Mouse (Mus musculus): ENCODE measurements at regions not wholly inside any gene's neighbourhood (a gene's known extent, or its start where the extent isn't known, plus 50 kb on each side); places are given as distances from the start of the nearest gene placed in this dataset.

GRCm38 (mm10) chr4:106148866-106149265 lies 167.1 kb upstream of the Usp24 start:
- no peaks in the 10 kb centered on the region for H3K36me3 ChIP-seq (ENCODE audit: control insufficient read depth, insufficient read depth)
- H3K79me2 ChIP-seq (ENCODE audit: control insufficient read depth, insufficient read depth) = no peaks in the 10 kb centered on the region
- no peak overlapping the region for H3K4me2 ChIP-seq (ENCODE audit: low read depth)
- no peak overlapping the region for H3K4me3 ChIP-seq
- H3K27me3 ChIP-seq (ENCODE audit: control insufficient read depth, insufficient read depth, insufficient read length) = no peaks in the 10 kb centered on the region
- TF ChIP-seq MAX (IDR thresholded peaks at IDR 0.05; ENCODE audit: low read depth) = no peak
- TF ChIP-seq POLR2A (IDR thresholded peaks at IDR 0.05; ENCODE audit: insufficient read length, low read depth) = no peak
- TF ChIP-seq USF1 (IDR thresholded peaks at IDR 0.05; ENCODE audit: low read depth) = no peak
- TF ChIP-seq CEBPB (IDR thresholded peaks at IDR 0.05; ENCODE audit: insufficient read depth, poor library complexity, severe bottlenecking) = no peak
- TF ChIP-seq TCF12 (IDR thresholded peaks at IDR 0.05; ENCODE audit: insufficient read depth, poor library complexity, severe bottlenecking) = no peak
- no peak for TF ChIP-seq MYOG (IDR thresholded peaks at IDR 0.05; ENCODE audit: control insufficient read depth in 1 of 3, insufficient read depth in 1 of 3, insufficient read length in 2 of 3, low read depth in 2 of 3)
- TF ChIP-seq TCF3 (IDR thresholded peaks at IDR 0.05; ENCODE audit: insufficient read length, low read depth) = no peak
- TF ChIP-seq POLR2AphosphoS2 (IDR thresholded peaks at IDR 0.05; ENCODE audit: insufficient read length, low read depth) = no peak
- TF ChIP-seq MYOD1 (IDR thresholded peaks at IDR 0.05; ENCODE audit: control insufficient read depth in 1 of 3, insufficient read length in 2 of 3, low read depth in 2 of 3) = no peak
- no peak for TF ChIP-seq E2F4 (IDR thresholded peaks at IDR 0.05; ENCODE audit: insufficient read depth)
- no peak for TF ChIP-seq SRF (IDR thresholded peaks at IDR 0.05; ENCODE audit: control insufficient read depth, insufficient read length, low read depth)
- no peak for TF ChIP-seq REST (IDR thresholded peaks at IDR 0.05; ENCODE audit: insufficient read depth, insufficient read length)
- H3ac ChIP-seq (ENCODE audit: control insufficient read depth, insufficient read length) = no peak overlapping the region

DNA sequence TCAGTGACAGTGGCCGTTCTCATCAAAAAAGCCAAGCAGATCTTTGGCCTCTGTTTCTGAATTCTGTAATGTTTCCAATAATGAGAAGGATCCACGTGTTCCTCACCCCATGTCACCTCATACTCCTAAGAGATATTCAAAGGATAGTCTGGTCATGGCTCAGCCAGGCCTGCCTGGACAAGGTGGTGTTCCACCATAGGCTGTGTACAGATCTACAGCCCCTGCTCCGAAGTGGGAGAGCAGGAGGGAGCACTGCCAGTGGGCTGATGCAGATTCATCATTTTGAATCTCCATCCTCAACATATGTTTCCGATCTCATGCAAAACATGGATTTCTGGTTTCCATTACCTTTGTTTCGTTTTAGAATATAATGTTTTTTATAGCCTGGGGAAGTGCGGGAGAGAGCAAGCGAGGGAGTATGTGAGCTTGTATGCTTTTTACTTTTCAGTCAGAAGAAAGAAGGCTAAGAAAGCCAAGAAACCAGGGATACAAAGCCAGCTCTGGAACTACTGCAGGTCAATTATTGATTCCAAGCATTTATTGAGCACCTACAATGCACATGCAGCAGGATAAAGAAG lies 166.5 kb upstream of the Usp24 start:
- no peaks in the 10 kb centered on the region for H3K79me2 ChIP-seq (ENCODE audit: control insufficient read depth, insufficient read depth)
- H3ac ChIP-seq (ENCODE audit: control insufficient read depth, insufficient read length) = no peak overlapping the region
- H3K36me3 ChIP-seq (ENCODE audit: control insufficient read depth, insufficient read depth) = no peaks in the 10 kb centered on the region
- TF ChIP-seq MAX (IDR thresholded peaks at IDR 0.05; ENCODE audit: low read depth) (no peak), E2F4 (IDR thresholded peaks at IDR 0.05; ENCODE audit: insufficient read depth) (no peak), TCF3 (IDR thresholded peaks at IDR 0.05; ENCODE audit: insufficient read length, low read depth) (no peak), MYOD1 (IDR thresholded peaks at IDR 0.05; ENCODE audit: control insufficient read depth in 1 of 3, insufficient read length in 2 of 3, low read depth in 2 of 3) (no peak), REST (IDR thresholded peaks at IDR 0.05; ENCODE audit: insufficient read depth, insufficient read length) (no peak), POLR2AphosphoS2 (IDR thresholded peaks at IDR 0.05; ENCODE audit: insufficient read length, low read depth) (no peak), USF1 (IDR thresholded peaks at IDR 0.05; ENCODE audit: low read depth) (no peak), CEBPB (IDR thresholded peaks at IDR 0.05; ENCODE audit: insufficient read depth, poor library complexity, severe bottlenecking) (no peak), SRF (IDR thresholded peaks at IDR 0.05; ENCODE audit: control insufficient read depth, insufficient read length, low read depth) (no peak), TCF12 (IDR thresholded peaks at IDR 0.05; ENCODE audit: insufficient read depth, poor library complexity, severe bottlenecking) (no peak), MYOG (IDR thresholded peaks at IDR 0.05; ENCODE audit: control insufficient read depth in 1 of 3, insufficient read depth in 1 of 3, insufficient read length in 2 of 3, low read depth in 2 of 3) (no peak), POLR2A (IDR thresholded peaks at IDR 0.05; ENCODE audit: insufficient read length, low read depth) (no peak)
- H3K4me2 ChIP-seq (ENCODE audit: low read depth) = no peak overlapping the region
- no peaks in the 10 kb centered on the region for H3K27me3 ChIP-seq (ENCODE audit: control insufficient read depth, insufficient read depth, insufficient read length)
- H3K4me3 ChIP-seq = no peak overlapping the region

DNA sequence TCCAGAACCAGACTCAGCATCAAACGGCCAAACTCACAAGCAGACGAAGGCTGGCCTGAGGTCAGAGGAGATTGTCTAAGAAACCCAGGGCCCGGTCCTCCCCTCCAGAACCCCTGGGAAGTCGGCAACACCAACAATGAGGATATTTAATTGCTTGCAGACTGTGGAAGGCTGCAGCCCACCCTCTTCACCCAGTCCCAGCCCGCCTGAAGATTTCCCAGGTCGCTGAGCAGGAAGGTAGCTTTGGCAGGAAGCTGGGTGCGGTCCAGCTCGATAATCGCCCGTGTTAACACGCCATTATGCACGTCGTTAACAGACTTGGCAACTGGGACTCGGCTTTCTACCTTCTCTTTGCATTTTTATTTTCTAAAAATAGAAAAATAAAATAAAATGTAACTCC lies 165.2 kb upstream of the Usp24 start:
- H3K4me2 ChIP-seq (ENCODE audit: low read depth) = no peak overlapping the region

GRCm38 (mm10) chr4:106157451-106158179 lies 158.4 kb upstream of the Usp24 start:
- TF ChIP-seq CEBPB (IDR thresholded peaks at IDR 0.05; ENCODE audit: insufficient read depth, poor library complexity, severe bottlenecking) = no peak
- H3K27me3 ChIP-seq (ENCODE audit: control insufficient read depth, insufficient read depth, insufficient read length) = no peaks in the 10 kb centered on the region
- H3K36me3 ChIP-seq (ENCODE audit: control insufficient read depth, insufficient read depth) = no peaks in the 10 kb centered on the region
- H3K4me3 ChIP-seq = no peak overlapping the region
- H3K4me2 ChIP-seq (ENCODE audit: low read depth) = no peak overlapping the region
- H3ac ChIP-seq (ENCODE audit: control insufficient read depth, insufficient read length) = no peak overlapping the region
- H3K79me2 ChIP-seq (ENCODE audit: control insufficient read depth, insufficient read depth) = no peaks in the 10 kb centered on the region

More for the DNA sequence above, 165.2 kb upstream of the Usp24 start:
- H3K27me3 ChIP-seq (ENCODE audit: control insufficient read depth, insufficient read depth, insufficient read length) = no peaks in the 10 kb centered on the region
- H3K79me2 ChIP-seq (ENCODE audit: control insufficient read depth, insufficient read depth) = no peaks in the 10 kb centered on the region
- no peak overlapping the region for H3K4me3 ChIP-seq
- H3K36me3 ChIP-seq (ENCODE audit: control insufficient read depth, insufficient read depth) = no peaks in the 10 kb centered on the region
- H3ac ChIP-seq (ENCODE audit: control insufficient read depth, insufficient read length) = no peak overlapping the region
- TF ChIP-seq E2F4 (IDR thresholded peaks at IDR 0.05; ENCODE audit: insufficient read depth) = no peak
- no peak for TF ChIP-seq MYOD1 (IDR thresholded peaks at IDR 0.05; ENCODE audit: control insufficient read depth in 1 of 3, insufficient read length in 2 of 3, low read depth in 2 of 3)
- no peak for TF ChIP-seq MAX (IDR thresholded peaks at IDR 0.05; ENCODE audit: low read depth)
- no peak for TF ChIP-seq MYOG (IDR thresholded peaks at IDR 0.05; ENCODE audit: control insufficient read depth in 1 of 3, insufficient read depth in 1 of 3, insufficient read length in 2 of 3, low read depth in 2 of 3)
- no peak for TF ChIP-seq TCF3 (IDR thresholded peaks at IDR 0.05; ENCODE audit: insufficient read length, low read depth)
- no peak for TF ChIP-seq CEBPB (IDR thresholded peaks at IDR 0.05; ENCODE audit: insufficient read depth, poor library complexity, severe bottlenecking)
- TF ChIP-seq USF1 (IDR thresholded peaks at IDR 0.05; ENCODE audit: low read depth) = no peak
- no peak for TF ChIP-seq TCF12 (IDR thresholded peaks at IDR 0.05; ENCODE audit: insufficient read depth, poor library complexity, severe bottlenecking)
- TF ChIP-seq POLR2AphosphoS2 (IDR thresholded peaks at IDR 0.05; ENCODE audit: insufficient read length, low read depth) = no peak
- TF ChIP-seq SRF (IDR thresholded peaks at IDR 0.05; ENCODE audit: control insufficient read depth, insufficient read length, low read depth) = no peak
- TF ChIP-seq REST (IDR thresholded peaks at IDR 0.05; ENCODE audit: insufficient read depth, insufficient read length) = no peak
- TF ChIP-seq POLR2A (IDR thresholded peaks at IDR 0.05; ENCODE audit: insufficient read length, low read depth) = no peak

Data from myocyte (in vitro differentiated cells).